Mouse (Mus musculus) fibroblast of lung, adult 2 months (primary cell): ENCODE measurements around the gene Eras.
A peak's percentile ranks its signal among the peaks of the same experiment; 100 is the strongest.
"Not testable (repeated sequence)": the region's sequence is repeated elsewhere in the genome, so short reads cannot be mapped to it uniquely, and the experiment has no call there.

Experiments used
- DNase-seq: peaks from one replicate; pipeline ENCODE4 v3.0.0-alpha.2; 2011; ENCODE audit warnings: low read depth

Eras gene

DNA sequence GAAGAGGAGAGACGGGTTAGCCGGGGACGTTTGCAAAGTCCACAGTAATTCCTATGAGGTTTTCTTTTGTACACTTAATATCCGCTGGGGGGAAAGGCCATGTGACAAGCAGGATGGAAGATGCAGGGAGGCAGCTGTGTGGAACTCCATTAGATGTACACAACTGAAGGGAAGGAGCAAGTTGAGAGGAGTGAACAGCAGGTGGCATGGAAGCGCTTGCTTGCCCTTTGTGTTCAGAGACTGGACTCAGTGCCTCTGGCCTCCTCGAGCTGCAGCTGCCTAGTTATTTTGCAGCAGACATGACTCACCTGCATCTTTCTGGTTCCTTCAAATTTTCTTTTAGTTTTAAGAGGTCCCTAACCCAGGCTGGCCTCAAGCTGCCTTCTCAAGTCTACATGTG is 17.9 kb downstream of the Eras start:
- no peak for DNase-seq

DNA sequence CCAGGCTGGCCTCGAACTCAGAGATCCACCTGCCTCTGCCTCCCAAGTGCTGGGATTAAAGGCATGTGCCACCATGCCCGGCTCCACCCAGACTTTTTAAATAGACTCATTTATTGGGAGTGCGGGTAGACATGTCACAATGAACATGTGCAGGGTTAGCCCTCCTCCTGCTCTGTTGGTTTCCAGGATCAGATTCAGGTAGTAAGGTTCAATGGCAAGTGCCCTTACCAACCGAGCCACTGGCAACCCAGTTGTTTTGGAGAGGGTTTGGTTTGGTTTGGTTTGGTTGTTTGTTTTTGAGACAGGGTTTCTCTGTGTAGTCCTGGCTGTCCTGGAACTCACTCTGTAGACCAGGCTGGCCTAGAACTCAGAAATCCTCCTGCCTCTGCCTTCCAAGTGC is 19.2 kb downstream of the Eras start, which contains the start of gene Gm10490:
TSS of gene Gm10490 (plus strand) at position 301 of the 400 bp plus-strand sequence.
- DNase-seq, result not testable (repeated sequence)

DNA sequence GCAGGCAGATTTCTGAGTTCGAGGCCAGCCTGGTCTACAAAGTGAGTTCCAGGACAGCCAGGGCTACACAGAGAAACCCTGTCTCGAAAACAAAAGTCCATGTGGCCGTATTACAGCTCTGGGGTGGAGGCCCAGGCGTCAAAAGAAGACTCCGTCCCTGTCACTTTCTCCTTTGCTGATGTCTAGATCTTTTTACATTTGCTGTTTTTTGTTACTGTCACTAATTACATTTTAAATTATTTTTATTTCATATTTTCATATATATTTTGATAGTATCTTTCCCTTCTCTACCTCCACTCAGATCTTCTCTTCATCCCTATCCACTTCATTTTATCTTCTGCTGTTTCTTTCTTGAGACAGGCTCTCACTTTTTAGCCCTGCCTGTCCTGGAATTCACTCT is 20.7 kb downstream of the Eras start, which contains the start of gene Gm10491:
TSS of gene Gm10491 (minus strand) at position 101 of the 400 bp plus-strand sequence.
- no peak for DNase-seq

DNA sequence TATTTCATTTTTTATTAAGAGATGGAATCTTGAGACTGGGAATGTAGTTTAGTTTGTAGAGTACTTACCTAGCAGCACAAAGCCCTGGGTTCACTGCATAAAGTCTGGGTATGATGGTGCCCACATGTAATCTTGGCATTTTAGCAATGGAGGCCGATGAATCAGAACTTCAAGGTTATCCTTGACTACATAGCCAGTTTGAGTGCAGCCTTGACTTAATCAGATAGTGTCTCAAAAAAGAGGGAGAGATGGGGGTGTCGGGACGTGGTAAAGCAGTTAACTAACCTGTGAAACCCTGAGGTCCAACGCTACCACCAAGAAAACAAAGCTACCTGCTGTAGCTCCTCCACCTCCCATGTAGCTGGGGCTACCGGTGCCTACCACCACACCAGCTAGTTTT is 24.0 kb downstream of the Eras start:
- DNase-seq, result no peak

DNA sequence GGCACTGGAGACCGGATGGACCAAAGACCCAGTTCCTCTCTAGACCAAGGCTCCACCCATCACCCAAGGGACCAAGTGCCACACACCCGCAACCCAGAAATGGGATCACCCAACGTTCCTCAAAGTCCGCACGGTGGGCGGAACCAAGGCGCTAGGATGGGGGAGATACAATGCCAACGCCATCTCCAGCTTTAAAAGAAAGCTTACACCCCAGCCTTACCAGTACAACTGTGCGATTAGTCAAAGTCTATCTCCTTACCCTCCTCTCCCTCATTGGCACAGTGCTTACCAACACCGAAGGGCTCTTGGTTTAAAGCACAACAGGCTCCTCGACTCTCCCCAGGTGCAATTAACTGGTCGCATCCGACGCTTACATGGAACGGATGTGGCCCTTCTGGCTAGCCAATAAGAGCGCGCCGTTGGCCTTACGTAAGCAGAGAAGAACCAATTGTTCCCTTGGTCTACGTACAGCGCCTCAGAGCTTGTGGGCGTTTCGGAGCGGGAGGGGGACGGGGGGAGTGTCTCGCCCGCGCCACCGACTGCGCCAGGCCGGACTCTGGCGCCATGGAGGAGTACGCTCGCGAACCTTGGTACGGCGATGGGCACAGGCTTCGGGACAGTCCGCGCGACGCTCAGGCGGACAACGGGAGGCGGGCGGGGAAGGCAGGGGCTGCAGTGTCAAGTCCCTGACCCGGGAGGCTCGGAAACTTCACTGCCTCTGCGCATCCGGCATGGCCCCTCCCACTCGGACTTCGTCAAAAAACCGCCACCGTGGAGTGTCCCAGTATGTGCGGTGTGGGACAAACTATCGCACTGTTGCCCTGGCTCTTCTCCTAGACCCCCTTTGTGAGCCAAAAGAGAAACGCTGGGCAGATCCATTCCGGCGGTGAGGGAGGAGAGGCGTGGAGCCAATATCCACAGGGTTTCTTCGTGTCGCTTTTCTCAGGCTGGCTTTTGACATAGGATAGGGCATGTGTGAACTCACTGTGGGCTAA is 29.2 kb downstream of the Eras start, which contains the start of the genes Pqbp1 and Timm17b:
TSS of gene Pqbp1 (minus strand) at position 390 of the 995 bp plus-strand sequence.
TSS of gene Timm17b (plus strand) at position 478 of the 995 bp plus-strand sequence.
- DNase-seq, result peak; percentile 76

DNA sequence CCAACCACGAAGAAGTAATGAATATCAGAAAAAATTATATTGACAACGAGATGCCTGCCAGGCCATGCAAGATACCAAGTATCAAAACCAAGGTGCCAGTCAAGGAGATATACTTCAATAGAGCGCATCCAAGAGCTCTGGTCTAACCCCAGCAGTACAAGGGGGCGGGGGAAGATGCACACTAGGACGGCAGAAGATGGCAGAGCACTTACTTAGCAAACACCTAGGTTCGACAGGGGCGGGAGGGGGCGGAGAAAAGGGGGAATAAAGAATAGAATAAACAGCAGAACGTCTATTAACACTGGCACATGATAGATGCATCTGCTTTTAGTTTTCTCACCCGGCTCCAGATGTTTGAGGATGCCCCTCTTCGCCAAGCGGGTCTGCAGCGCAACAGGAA is 30.2 kb downstream of the Eras start:
- no peak for DNase-seq

DNA sequence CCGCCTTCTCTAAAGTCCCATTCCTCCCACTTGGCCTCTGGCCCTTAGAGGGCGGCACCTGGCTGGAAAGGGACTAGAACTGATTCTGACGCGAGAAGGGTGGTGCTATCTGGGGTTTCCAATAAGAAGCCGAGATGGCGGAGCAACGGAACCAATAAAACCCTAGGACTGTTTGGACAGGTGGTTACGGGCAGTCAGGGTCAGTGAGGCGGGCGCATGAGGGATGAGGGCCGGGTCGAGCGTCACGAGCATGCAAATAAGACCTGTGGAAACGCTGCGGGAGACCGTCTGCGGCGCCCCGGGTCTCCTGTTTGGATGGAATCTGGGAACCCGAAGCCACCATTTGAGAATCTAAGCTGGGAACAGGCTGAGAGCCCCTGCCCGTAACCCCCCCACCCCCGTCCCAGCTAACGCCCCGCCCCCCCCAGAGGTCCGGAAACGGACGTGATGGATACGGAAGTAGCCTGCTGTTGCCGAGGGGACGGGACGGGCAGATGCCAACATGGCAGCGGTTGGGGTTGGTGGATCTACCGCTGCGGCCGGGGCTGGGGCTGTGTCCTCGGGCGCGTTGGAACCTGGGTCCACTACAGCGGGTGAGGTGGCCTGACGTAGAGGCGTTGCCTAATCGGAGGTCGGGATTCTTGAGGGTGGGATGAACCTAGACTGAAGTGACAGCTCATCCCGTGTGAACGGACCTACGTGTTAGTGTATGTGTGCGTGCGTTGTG is 44.4 kb downstream of the Eras start, which contains the start of gene Slc35a2:
TSS of gene Slc35a2 (plus strand) at position 188 of the 727 bp plus-strand sequence.
- DNase-seq, result peak; percentile 77

DNA sequence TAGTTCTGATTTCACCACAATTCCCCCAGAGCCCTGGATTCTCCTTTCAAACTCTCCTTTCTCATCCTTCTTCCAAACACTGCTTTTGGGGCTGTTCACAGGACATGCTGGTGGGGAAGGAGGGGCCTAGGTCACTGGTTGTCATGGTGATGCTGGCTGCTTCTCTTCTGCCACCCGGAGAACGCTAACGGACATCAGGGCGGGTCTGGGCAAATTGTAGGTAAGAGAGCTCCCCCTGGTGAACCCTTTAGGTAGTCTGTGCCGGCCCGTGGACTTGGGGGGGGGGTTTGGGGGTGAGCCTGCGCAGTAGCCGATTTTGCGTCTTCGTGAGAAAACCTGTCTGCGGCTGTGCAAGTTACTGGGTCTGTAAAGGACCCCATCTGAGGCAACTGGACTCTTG is 48.6 kb downstream of the Eras start:
- DNase-seq, result peak; percentile 45

DNA sequence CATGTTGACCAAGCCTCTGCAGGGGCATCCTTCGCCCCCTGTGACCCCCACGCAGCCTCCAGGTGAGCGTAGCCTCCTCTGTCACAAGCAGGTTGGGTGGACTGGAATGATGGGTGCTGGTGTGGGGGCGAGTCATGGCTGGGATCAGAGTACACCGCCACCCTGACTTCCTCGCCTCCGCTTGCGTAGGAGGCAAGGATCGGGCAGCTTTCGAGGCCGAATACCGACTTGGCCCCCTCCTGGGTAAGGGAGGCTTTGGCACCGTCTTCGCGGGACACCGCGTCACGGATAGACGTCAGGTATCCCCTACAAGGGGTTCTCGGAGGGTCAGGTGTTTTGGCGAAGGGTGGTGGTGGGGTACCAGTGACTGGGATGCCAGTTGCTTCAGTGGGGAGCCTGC is 49.9 kb downstream of the Eras start:
- DNase-seq, result no peak

DNA sequence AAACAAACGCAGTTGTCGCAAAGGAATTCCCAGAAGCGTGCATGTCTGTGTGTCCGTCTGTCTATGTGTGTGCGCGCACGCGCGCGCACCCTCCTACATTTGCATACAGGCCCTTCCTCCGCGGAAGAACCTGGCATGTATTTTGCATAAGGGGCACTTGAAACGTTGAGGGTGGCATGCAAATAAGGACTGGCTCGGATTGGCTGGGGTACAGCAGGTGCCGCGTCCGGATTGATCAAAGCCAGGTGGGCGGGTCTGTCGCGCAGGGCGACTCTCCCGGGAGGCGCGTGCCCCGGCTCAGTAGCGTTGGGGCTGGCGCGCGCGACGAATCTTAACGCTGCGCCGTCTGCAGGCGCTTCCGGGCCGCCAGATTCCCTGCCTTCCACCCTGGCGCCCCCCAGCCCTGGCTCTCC is 50.4 kb downstream of the Eras start, which contains the start of gene Pim2:
TSS of gene Pim2 (plus strand) at position 256 of the 413 bp plus-strand sequence.
- no peak for DNase-seq
